Mouse (Mus musculus): ENCODE measurements around the gene Itgb6.

DNA sequence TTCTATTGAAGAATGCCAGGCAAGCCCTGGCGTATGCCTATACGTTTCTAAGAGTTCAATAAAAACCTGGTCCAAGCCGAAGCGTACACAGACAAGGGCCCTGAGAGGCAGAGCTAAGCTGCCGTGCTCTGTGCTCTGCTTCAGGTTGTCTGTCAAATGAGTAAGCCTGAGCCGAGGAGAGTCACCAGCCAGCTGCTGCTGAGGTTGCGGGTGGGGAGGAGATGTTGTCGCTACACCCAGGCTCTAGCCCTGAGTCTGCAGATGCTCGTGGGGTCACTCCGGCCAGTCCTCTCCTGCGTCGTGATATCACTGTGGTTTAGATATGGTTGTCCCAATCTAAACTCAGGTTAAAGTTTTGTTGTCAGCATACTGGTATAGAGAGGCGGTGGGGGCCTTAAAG lies 6.7 kb downstream of the Itgb6 start:
- TF ChIP-seq CTCF (IDR thresholded peaks at IDR 0.05; ENCODE audit: extremely low read depth, insufficient read depth, low read length) (no peak), POLR2A (IDR thresholded peaks at IDR 0.05; ENCODE audit: extremely low read depth, insufficient read depth, low read length) (no peak)

Measured in cortical plate, adult 2 months (tissue).